Mouse (Mus musculus): Measurements from ENCODE around the gene Man1c1. TPM values are rescaled to one million over a fixed set of nuclear protein-coding genes. Genes with fewer than 3 reads are reported as not detected.

The Man1c1 gene
- 3.7 and 4.1 TPM in 2 replicates for polyA plus RNA-seq (2016; fragmentation: Nextera tagmentation; extraction: Ambion mirVana)

DNA sequence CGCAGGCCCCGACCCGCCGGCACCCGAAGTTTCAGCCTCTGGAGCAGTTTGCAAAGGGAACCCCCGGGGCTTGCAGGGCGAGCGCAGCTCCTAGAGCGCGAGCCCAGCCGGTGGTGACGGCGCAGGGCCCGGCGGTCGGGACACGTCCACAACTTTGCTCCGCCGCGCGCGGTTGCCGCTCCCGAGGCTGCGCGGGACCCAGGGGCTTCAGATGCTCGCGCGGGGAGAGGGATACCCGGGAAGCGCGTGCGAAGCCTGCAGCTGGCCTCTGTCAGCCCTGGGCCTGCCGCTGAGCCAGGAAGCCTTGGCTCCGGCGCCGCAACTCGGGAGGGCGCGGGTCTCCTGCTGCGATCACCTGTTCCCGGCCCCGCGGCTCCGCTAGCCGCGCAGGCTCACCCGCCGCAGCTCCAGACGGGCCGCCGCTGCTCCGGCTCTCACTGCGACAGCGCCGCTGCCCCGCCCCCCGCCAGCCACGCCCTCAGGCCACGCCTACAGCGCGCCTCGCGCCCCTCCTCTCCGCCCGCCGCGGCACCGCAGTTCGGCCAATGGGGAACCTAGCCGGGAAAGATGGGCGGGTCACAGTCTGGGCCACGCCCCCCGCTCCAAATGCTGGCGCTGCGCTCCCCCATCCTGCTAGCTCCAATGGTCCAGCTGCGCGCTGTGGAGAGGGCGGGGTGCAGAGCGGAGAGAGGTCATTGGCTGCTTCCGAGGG is at the start of gene Man1c1:
Gene Man1c1 (minus strand): TSS at position 456 of the 712 bp plus-strand sequence.
- H3K4me1 ChIP-seq (replicated peaks) = peaks cover 48% of the 10 kb centered on the region
- H3K36me3 ChIP-seq = no peaks in the 10 kb centered on the region
- WGBS = 1% methylated on average over 81 of the region's 81 CpGs
- peak within 1 kb of the TSS; percentile 72 for H3K4me3 ChIP-seq
- H3K27ac ChIP-seq = peak within 1 kb of the TSS; percentile 82
- peaks cover 56% of the 10 kb centered on the region for H3K27me3 ChIP-seq (ENCODE audit: insufficient read depth, poor library complexity, severe bottlenecking)
- DNase-seq (ENCODE audit: low spot score) = peak; percentile 99
- H3K9me3 ChIP-seq = no peaks in the 10 kb centered on the region

DNA sequence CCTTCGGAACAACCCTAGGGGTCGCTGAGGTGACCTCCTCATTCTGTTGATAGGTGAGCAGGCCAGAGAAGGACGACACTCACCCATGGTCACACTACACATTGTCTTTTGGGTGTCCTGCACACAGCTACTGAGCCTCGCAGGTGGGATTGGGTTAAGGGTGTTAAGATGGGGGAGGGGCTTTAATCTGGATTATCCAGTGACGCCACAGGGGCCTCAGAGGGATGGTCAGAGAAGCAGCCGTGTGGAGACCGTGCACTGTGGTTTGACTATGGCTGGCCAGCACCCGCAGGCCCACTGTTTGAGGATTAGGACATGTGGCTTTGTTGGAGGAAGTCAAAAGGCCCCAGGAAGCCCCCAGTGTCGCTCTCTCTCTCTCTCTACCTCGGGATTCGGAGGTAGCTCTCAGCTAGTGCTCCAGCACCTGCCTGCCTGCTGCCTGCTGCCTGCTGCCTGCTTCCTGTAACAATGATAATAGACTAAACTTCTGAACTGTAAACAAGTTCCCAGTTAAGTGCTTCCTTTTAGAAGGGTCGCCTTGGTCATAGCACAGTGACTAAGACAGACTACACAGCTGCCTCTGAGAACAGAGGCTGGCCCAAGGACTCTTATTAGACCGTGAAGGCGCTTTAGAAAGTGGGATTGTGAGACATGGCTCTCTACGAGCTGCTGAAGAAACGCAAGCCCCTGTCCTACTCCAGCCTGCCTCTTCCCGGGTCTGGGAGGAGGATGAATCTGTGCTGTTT is 49.6 kb upstream of the Man1c1 start:
- H3K27ac ChIP-seq = peak overlapping the region; percentile 75
- H3K27me3 ChIP-seq (ENCODE audit: insufficient read depth, poor library complexity, severe bottlenecking) = 0 out of 2 replicates have a peak, but pooled peaks cover 4% of the 10 kb centered on the region
- no peak overlapping the region for H3K4me3 ChIP-seq
- peaks cover 77% of the 10 kb centered on the region for H3K4me1 ChIP-seq (replicated peaks)
- H3K9me3 ChIP-seq = no peaks in the 10 kb centered on the region
- 40% methylated on average over 17 of the region's 17 CpGs for WGBS
- H3K36me3 ChIP-seq = no peaks in the 10 kb centered on the region
- DNase-seq (ENCODE audit: low spot score) = no peak

DNA sequence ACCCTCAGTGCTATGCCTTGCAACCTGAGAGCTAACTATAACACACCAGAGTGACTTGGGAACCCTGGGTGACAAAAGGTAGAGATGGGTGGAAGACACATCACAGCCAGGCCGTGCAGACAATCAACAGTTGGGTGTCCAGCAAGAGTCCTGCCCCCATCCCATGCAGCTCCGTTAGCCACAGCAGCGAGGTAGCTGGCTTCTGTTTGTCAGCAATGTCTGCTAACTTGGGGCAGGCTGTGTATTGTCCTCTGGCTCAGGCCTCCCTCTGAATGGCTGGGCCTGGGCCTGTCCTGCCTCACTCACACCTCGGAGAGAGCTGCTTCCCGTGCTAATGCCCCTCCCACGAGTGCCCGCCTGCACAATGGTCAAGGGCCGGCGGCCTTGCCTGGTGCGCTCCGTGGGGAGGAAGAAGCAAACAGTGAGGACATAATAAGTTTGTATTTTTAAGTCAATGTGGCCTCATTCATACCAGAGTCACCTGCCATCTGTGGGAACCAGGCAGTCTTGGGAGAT is 48.9 kb upstream of the Man1c1 start:
- H3K27me3 ChIP-seq (ENCODE audit: insufficient read depth, poor library complexity, severe bottlenecking) = 0 out of 2 replicates have a peak, but pooled peaks cover 4% of the 10 kb centered on the region
- no peak for DNase-seq (ENCODE audit: low spot score)
- H3K36me3 ChIP-seq = no peaks in the 10 kb centered on the region; the same call in 1 of the 2 replicates
- WGBS = 50% methylated on average over 11 of the region's 11 CpGs
- peak overlapping the region; percentile 75 for H3K27ac ChIP-seq
- no peak overlapping the region for H3K4me3 ChIP-seq
- H3K9me3 ChIP-seq = no peaks in the 10 kb centered on the region
- peaks cover 71% of the 10 kb centered on the region for H3K4me1 ChIP-seq (replicated peaks)

DNA sequence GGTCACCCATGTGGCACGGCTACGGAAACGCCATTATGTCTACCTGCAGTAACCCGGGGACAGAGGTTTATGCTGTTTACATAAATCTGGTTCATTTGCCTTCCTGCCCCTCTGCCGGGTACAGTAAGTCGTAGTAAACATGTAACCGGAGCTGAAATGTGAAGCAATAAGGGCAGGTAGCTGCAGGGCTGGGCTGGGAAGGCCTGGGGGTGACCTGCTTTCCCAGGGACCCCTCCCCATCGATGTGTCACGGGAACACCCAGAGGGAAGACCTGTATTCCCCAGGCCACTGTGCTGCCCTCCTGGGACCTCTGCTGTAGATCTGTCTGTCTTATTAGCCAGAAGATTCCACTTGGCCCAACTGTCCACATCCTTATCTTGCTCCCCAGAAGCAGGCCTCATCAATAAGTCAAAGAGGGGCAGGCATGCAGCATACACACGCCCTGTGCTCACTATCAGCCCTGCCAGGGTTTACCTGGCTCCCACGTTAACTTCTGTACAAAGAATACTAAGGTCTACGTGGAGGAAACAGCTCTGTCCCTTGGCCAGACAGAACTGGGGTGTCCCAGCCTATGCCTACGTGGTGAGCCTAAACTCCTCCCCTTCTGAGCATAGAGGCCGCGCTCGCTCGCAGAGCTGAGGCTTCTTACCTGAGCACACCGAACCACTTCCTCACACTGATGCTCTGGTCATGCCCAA is 47.7 kb upstream of the Man1c1 start:
- Histone ChIP-seq H3K36me3 (peaks cover 10% of the 10 kb centered on the region), H3K4me3 (no peak overlapping the region), H3K9me3 (no peaks in the 10 kb centered on the region), H3K27ac (0 out of 2 replicates have a peak overlapping the region, but pooled peaks have one; percentile 16), H3K4me1 (replicated peaks) (peaks cover 64% of the 10 kb centered on the region), H3K27me3 (ENCODE audit: insufficient read depth, poor library complexity, severe bottlenecking) (0 out of 2 replicates have a peak, but pooled peaks cover 4% of the 10 kb centered on the region)
- WGBS = 90% methylated on average over 18 of the region's 18 CpGs
- no peak for DNase-seq (ENCODE audit: low spot score)

DNA sequence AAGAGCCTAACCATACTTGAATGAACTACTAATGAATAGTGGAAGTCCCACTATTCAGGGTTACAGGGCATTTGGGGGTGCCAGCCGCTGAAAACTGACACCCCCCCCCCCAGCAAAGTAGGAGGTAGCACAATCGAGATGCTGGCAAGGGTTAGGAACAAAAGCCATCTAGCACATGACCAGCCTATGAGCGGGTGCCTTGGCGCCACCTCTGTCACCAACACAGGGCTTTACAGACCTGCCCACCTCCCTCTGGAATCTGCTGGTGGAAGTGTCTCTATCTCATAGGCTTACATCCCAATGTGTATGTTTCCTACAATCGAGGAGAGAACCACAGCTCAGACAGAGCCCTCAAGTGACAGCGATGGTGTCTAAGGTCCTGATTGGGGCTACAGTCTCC is 46.7 kb upstream of the Man1c1 start:
- 81% methylated on average over 6 of the region's 6 CpGs for WGBS
- H3K4me1 ChIP-seq (replicated peaks) = peaks cover 59% of the 10 kb centered on the region

DNA sequence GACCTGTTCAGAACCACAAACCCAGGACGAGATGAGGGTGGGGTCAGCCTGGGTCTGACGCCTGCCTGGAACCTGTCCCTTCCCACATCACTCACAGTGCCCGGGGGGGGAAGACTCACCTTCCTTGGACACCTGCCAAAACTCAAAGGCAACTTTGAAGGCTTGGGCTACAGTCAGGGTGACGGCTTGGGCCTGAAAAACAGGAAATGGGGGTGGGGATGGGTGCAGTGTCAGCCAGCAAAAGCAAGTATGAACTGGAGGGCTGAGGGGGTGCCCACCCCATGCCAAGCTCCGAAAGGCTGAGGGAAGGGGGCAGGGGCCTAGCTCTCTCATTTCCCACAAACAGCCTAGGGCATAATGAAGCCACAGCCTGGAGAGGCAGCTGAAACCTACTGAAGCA is 46.2 kb upstream of the Man1c1 start:
- Histone ChIP-seq H3K4me1 (replicated peaks) (peaks cover 54% of the 10 kb centered on the region), H3K4me3 (no peak overlapping the region)

More for the DNA sequence above, 46.7 kb upstream of the Man1c1 start:
- no peak for DNase-seq (ENCODE audit: low spot score)
- Histone ChIP-seq H3K36me3 (peaks cover 20% of the 10 kb centered on the region), H3K27me3 (ENCODE audit: insufficient read depth, poor library complexity, severe bottlenecking) (0 out of 2 replicates have a peak, but pooled peaks cover 4% of the 10 kb centered on the region), H3K27ac (no peak overlapping the region), H3K4me3 (no peak overlapping the region), H3K9me3 (no peaks in the 10 kb centered on the region)

DNA sequence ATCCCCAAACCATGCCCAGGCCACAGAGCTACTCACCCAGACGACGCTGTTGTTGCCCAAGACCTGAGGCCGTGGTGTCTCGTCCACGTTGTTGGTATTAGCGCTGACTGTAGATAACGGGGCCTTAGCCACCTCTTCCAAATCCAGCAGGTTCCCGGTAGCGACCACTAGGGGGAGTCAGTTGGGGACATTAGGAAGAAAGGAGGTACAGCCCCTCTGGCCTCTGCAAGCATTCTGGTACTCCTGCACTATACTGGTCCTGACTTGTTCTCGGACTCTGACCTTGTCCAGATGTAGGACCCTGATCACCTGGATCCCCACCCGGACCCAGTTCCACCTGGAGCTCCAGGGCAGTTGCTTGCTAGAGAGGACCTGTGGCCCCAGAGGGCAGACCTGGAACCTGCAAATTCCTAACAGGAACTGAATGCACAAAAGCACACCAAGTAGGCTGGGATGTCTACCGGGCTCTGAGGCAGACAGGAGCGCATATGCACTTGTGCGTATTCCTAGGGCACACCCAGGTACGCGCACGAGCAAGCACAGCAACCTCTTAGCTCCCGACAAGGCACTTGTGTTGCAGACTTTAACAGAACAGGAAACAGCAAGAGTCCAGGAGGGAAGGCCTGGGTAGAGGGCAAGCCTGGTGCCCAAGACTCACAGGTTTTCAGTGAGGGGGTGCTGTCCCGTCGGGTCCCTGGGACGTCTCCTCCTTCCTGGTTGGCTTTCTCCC is 45.4 kb upstream of the Man1c1 start:
- 69% methylated on average over 21 of the region's 21 CpGs for WGBS
- DNase-seq (ENCODE audit: low spot score) = no peak
- 0 out of 2 replicates have a peak, but pooled peaks cover 4% of the 10 kb centered on the region for H3K27me3 ChIP-seq (ENCODE audit: insufficient read depth, poor library complexity, severe bottlenecking)
- H3K4me3 ChIP-seq = no peak overlapping the region
- peak overlapping the region; percentile 57 for H3K27ac ChIP-seq
- no peaks in the 10 kb centered on the region for H3K9me3 ChIP-seq
- peaks cover 52% of the 10 kb centered on the region for H3K4me1 ChIP-seq (replicated peaks)
- peaks cover 20% of the 10 kb centered on the region for H3K36me3 ChIP-seq

More for the DNA sequence above, 46.2 kb upstream of the Man1c1 start:
- 82% methylated on average over 5 of the region's 5 CpGs for WGBS
- Histone ChIP-seq H3K36me3 (peaks cover 20% of the 10 kb centered on the region), H3K27ac (peak overlapping the region; percentile 57), H3K27me3 (ENCODE audit: insufficient read depth, poor library complexity, severe bottlenecking) (0 out of 2 replicates have a peak, but pooled peaks cover 4% of the 10 kb centered on the region), H3K9me3 (no peaks in the 10 kb centered on the region)
- no peak for DNase-seq (ENCODE audit: low spot score)

DNA sequence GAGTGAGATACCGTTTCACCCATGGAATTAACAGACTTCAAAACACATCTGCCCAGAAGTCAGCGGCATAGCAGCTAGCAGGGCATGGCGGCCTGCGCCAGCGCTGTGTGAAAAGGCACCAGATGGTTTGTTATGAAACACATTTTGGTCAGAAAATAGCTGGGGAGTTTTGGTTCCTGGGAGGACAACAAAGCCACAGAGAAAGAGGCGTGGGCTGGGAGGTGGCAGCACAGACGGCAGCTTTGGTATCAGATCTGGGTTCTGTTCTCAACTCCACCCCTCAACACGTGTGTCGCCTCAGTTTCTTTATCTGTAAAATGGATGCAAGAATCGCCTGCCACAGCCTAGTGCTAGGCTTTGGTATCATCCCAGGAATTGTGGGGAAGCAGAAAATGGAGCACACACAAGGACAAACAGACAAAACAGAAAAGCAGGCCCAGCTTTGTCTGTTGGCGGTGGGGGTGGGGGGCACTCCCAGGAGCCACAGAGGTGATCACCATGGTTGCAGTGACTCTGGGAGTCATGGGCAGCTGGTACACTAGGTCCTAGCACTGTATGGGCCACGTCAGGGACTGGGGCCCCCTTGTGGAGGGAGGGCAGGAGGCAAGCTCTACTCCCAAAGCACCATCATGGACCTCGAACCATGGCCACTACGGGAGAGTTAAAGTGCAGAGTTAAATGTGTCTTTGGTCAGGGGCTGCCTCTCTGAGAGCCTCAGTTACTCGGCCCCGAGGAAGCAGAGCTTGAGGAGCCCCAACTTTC is 42.0 kb upstream of the Man1c1 start:
- Histone ChIP-seq H3K4me3 (no peak overlapping the region), H3K9me3 (no peaks in the 10 kb centered on the region), H3K27ac (peak overlapping the region; percentile 51; the same call in 1 of the 2 replicates), H3K27me3 (ENCODE audit: insufficient read depth, poor library complexity, severe bottlenecking) (no peaks in the 10 kb centered on the region), H3K36me3 (peaks cover 22% of the 10 kb centered on the region), H3K4me1 (replicated peaks) (peaks cover 55% of the 10 kb centered on the region)
- WGBS = 83% methylated on average over 16 of the region's 16 CpGs
- DNase-seq (ENCODE audit: low spot score) = no peak

DNA sequence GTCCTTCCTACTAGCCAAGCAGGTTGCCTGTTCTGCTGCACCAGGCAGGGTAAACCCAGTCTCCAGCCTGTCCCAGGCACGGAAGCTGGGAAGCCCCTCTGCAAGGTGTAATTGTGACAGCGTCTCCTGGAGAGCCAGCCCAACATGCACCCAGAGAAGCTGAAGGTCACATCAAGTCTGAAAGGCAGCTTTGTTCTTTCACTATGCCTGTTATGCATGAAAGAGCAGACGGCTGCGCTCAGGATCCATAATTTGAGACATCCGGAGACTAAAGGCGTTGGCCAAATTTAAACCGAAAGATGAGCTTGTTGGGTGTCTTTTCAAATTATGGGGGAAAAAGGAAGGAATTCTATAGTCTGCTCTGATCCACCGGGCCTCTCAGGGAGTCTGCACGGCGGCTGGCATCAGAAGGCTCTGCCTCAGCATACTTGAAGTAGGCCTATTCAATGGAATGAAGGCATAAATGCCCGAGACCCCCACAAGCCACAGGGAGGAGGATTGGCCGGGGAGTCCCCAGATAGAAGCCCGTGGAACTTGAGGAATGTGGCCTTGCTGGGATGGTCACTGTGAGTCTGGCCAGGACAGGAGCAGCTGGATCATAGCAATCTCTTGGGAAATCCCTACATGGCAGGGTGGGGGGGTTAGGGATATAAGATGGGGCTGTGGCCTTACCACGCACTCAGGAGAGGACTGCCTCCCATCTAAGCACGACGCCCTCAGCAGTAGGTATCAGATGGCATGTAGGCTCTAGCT is 40.0 kb upstream of the Man1c1 start:
- Histone ChIP-seq H3K27ac (peak overlapping the region; percentile 24), H3K4me3 (no peak overlapping the region), H3K9me3 (no peaks in the 10 kb centered on the region), H3K4me1 (replicated peaks) (peaks cover 47% of the 10 kb centered on the region), H3K27me3 (ENCODE audit: insufficient read depth, poor library complexity, severe bottlenecking) (no peaks in the 10 kb centered on the region), H3K36me3 (peaks cover 22% of the 10 kb centered on the region)
- 46% methylated on average over 16 of the region's 16 CpGs for WGBS
- DNase-seq (ENCODE audit: low spot score) = no peak

DNA sequence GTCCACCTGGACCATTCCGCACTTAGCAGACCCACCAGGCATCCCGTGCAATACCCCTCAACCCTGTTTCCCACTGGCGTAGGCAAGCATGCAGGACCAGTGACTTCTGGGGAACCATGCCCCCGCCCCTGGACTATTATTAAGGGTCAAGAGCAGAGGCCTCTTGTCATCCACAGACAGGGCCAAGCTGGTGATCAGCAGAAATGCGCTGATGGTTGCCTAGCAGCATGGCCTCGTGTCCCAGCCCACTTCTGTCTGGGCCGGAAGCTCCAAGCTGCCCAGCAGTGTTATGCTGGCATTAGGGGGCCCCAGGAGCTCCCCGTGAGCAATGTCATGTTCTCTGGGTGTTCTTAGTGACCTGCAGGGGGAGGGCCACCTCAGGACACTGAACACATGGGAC is 37.9 kb upstream of the Man1c1 start:
- Histone ChIP-seq H3K27ac (peak overlapping the region; percentile 45; the same call in 1 of the 2 replicates), H3K4me1 (replicated peaks) (peaks cover 60% of the 10 kb centered on the region), H3K27me3 (ENCODE audit: insufficient read depth, poor library complexity, severe bottlenecking) (peaks cover 15% of the 10 kb centered on the region; the same call in 1 of the 2 replicates), H3K4me3 (no peak overlapping the region; the same call in 1 of the 2 replicates), H3K9me3 (no peaks in the 10 kb centered on the region), H3K36me3 (peaks cover 13% of the 10 kb centered on the region)
- DNase-seq (ENCODE audit: low spot score) = no peak
- WGBS = 77% methylated on average over 8 of the region's 8 CpGs

DNA sequence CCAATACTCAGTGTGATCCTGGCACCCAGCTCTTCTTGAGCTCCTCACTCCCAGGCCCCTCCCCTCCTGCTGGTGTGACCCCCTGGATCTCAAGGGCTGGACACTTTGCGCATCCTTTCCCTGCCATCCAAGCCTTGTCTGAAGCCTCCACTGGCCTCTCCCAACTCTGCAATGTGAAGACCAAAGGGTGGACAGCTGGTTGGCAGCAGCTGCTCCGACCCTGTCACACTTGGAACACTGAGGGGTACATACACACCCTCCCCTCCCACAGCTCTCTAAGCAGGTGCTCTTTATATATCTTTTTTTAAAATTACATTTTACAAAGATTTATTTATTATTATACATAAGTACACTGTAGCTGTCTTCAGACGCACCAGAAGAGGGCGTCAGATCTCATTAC is 36.1 kb upstream of the Man1c1 start:
- DNase-seq (ENCODE audit: low spot score) = no peak
- WGBS = 87% methylated on average over 4 of the region's 4 CpGs
- Histone ChIP-seq H3K4me3 (no peak overlapping the region), H3K9me3 (no peaks in the 10 kb centered on the region), H3K27me3 (ENCODE audit: insufficient read depth, poor library complexity, severe bottlenecking) (peaks cover 15% of the 10 kb centered on the region; the same call in 1 of the 2 replicates), H3K4me1 (replicated peaks) (peaks cover 68% of the 10 kb centered on the region), H3K27ac (no peak overlapping the region), H3K36me3 (0 out of 2 replicates have a peak, but pooled peaks cover 2% of the 10 kb centered on the region)

All from hindbrain, embryonic 10.5 days (tissue).